Mouse (Mus musculus): ENCODE results near the gene Bckdha. TPM values are rescaled to one million over a fixed set of nuclear protein-coding genes. Genes with fewer than 3 reads are reported as not detected.
A peak's percentile ranks its signal among the peaks of the same experiment; 100 is the strongest.

Gene Bckdha
- polyA plus RNA-seq, 2 experiments, result 17.3 to 20.1 TPM

DNA sequence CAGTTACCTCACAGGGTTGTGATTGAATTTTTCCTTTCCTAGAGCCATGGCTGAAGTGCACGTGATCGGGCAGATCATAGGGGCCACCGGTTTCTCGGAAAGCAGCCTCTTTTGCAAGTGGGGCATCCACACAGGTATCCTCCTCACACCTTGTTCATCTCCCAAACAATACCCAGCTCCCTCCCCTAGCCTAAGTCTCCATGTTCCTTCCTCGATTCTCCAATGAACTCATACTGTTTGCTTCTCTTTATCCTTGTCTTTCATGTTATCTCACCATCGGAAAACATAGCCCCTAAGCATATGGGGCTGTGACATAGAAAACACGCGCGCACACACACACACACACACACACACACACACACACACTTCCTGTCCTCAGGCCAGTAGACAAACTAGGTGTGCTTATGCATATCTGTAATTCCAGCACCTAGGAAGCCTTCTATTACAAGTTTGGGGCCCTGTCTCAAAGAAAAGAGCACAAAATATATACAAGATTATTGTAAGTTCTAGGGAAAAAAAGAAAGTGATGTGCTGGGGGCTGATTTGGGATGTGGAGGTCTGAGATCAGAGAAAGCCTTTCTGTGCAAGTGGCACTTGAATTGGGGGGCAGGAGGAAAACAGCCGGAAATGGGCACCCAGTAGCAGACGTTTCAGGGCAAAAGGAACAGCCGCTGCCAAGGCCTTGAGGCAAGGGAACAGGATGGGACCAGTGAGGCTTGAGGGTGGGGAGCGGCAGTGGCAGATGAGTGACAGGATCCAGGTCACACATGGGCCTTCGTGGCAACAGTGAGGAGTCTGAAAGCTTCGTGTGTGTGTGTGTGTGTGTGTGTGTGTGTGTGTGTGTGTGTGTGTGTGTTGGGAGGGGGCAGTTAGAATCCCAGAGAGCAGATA, 22.8 kb upstream of the Bckdha start:
- H3K27ac ChIP-seq, result peak overlapping the region; percentile 42
- H3K4me3 ChIP-seq (ENCODE audit: insufficient read depth in 1 of 2, low read depth in 2 of 2, low read length in 2 of 2), result peak overlapping the region; percentile 34 to 82
- ATAC-seq (ENCODE audit: insufficient read depth), result no peak
- no peak for TF ChIP-seq EP300 (IDR thresholded peaks at IDR 0.05; ENCODE audit: low read depth)
- TF ChIP-seq CTCF (IDR thresholded peaks at IDR 0.05; ENCODE audit: low read depth), result no peak
- H3K9me3 ChIP-seq (ENCODE audit: control insufficient read depth, low read length), result no peaks in the 10 kb centered on the region
- peaks cover 43 to 54% of the 10 kb centered on the region in 2 experiments for H3K4me1 ChIP-seq (replicated peaks; ENCODE audit: control insufficient read depth in 2 of 2, insufficient read depth in 2 of 2, low read length in 1 of 2)
- H3K36me3 ChIP-seq (replicated peaks; ENCODE audit: control insufficient read depth, insufficient read depth, low read depth), result no peaks in the 10 kb centered on the region
- 15% methylated on average over 15 of the region's 15 CpGs for WGBS (ENCODE audit: insufficient replicate concordance)
- peak overlapping the region; percentile 37 for H3K9ac ChIP-seq (replicated peaks)
- no peak for DNase-seq (ENCODE audit: low read depth in 3 of 3, low spot score in 3 of 3)
- H3K4me2 ChIP-seq (ENCODE audit: low read depth), result peak overlapping the region; percentile 87
- no peaks in the 10 kb centered on the region for H3K27me3 ChIP-seq (ENCODE audit: control insufficient read depth, insufficient read depth, low read length)

DNA sequence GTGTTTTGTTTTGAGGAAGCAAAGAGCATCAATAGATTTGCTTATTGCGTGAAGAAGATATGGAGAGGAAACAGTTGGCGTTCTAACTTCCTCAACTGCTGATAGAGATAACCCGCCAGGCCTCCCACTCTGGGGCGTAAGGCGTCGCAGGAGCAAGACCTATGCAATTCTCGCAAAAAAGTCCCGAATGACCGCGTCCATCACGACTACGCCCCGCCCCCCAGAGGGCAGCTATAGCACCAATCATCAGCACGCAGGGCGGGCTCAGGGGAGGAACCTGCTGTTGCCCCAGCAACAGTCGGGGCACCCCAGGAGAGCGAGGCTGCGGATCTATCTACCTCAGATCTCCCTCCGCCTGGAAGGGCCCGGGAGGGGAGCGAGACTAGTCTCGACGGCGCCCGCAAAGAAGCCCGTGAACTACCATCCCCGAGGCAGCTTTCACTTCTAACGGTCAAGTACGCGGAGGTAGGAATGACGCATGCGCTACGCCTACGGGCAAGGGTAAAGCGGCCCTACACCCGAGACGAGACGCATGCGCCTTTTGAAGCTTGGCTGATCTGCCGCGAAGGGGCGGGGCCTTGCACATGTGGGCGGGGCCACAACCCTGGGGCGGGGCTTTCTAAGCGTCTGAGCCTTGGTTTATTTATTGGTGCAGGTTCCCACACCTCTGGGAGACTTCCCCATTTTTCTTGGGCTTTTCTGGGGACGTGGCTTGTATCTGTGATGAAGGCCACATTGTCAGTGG, 21.9 kb upstream of the Bckdha start, which contains the start of gene B9d2:
B9d2 (plus strand) TSS at position 267 of the 745 bp plus-strand sequence.
- Histone ChIP-seq H3K4me2 (ENCODE audit: low read depth) (peak within 1 kb of the TSS; percentile 87), H3K36me3 (replicated peaks; ENCODE audit: control insufficient read depth, insufficient read depth, low read depth) (no peaks in the 10 kb centered on the region), H3K27ac (peak within 1 kb of the TSS; percentile 89), H3K27me3 (ENCODE audit: control insufficient read depth, insufficient read depth, low read length) (no peaks in the 10 kb centered on the region), H3K4me3 (ENCODE audit: insufficient read depth in 1 of 2, low read depth in 2 of 2, low read length in 2 of 2) (peak within 1 kb of the TSS; percentile 82 to 89), H3K9ac (replicated peaks) (peak within 1 kb of the TSS; percentile 77), H3K4me1 (replicated peaks; ENCODE audit: control insufficient read depth in 2 of 2, insufficient read depth in 2 of 2, low read length in 1 of 2) (peaks cover 36 to 48% of the 10 kb centered on the region in 2 experiments), H3K9me3 (ENCODE audit: control insufficient read depth, low read length) (no peaks in the 10 kb centered on the region)
- under 1% methylated on average over 46 of the region's 46 CpGs for WGBS (ENCODE audit: insufficient replicate concordance)
- TF ChIP-seq CTCF (IDR thresholded peaks at IDR 0.05; ENCODE audit: low read depth) (no peak; the same call in 1 of the 2 replicates), EP300 (IDR thresholded peaks at IDR 0.05; ENCODE audit: low read depth) (peak; percentile 73)
- peak; percentile 95 for ATAC-seq (ENCODE audit: insufficient read depth)
- peak; percentile 96 to 97 (median 96) for DNase-seq (ENCODE audit: low read depth in 3 of 3, low spot score in 3 of 3)

DNA sequence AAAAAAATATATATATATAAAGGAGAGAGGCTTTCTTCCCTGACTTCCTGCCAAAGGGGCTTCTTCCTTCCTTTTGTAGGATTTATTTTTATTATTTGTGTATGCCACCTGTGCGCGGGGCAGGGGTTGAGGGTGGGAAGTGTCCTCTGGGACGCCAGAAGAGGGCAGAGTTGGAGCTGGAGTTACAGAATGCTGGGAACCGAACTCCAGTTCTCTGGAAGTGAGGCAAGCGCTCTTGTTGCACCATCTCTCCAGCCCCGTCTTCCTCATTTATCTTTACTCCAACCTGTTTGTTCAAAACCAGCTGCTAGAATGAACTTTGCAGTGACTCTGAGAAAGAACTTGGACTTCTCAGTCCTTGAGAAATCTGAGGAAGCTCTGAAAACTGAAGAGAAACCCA, 21.2 kb upstream of the Bckdha start:
- DNase-seq (ENCODE audit: low read depth in 3 of 3, low spot score in 3 of 3) (no peak), ATAC-seq (ENCODE audit: insufficient read depth) (no peak)
- H3K36me3 ChIP-seq (replicated peaks; ENCODE audit: control insufficient read depth, insufficient read depth, low read depth), result no peaks in the 10 kb centered on the region
- peak overlapping the region; percentile 82 to 89 for H3K4me3 ChIP-seq (ENCODE audit: insufficient read depth in 1 of 2, low read depth in 2 of 2, low read length in 2 of 2)
- TF ChIP-seq CTCF (IDR thresholded peaks at IDR 0.05; ENCODE audit: low read depth), result peak; percentile 52
- no peak for TF ChIP-seq EP300 (IDR thresholded peaks at IDR 0.05; ENCODE audit: low read depth)
- H3K4me1 ChIP-seq (replicated peaks; ENCODE audit: control insufficient read depth in 2 of 2, insufficient read depth in 2 of 2, low read length in 1 of 2), result peaks cover 36 to 47% of the 10 kb centered on the region in 2 experiments
- H3K27ac ChIP-seq, result peak overlapping the region; percentile 89
- peaks cover 6% of the 10 kb centered on the region for H3K27me3 ChIP-seq (ENCODE audit: control insufficient read depth, insufficient read depth, low read length)
- H3K4me2 ChIP-seq (ENCODE audit: low read depth), result peak overlapping the region; percentile 87
- no peaks in the 10 kb centered on the region for H3K9me3 ChIP-seq (ENCODE audit: control insufficient read depth, low read length)
- peak overlapping the region; percentile 58 for H3K9ac ChIP-seq (replicated peaks)
- WGBS (ENCODE audit: insufficient replicate concordance), result 3% methylated on average over 6 of the region's 6 CpGs

DNA sequence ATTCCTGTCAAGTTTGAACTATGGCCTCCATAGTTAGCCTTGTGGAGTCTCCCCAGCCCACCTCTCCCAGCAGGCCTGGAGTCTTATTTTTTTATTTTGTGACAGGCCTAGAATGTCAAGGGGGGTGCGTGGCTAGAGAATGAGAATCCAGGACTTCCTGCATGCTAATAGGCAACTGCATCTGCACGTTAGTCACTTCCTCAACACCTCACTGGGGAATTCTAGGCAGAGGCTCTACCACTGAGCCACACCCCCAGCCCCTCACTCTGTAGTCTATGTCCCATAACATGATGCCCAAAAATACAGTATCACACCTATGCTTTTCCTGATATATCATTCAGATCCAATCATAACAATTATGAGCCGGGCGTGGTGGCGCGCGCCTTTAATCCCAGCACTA, 18.2 kb upstream of the Bckdha start:
- H3K9ac ChIP-seq (replicated peaks), result no peak overlapping the region
- no peak for TF ChIP-seq CTCF (IDR thresholded peaks at IDR 0.05; ENCODE audit: low read depth)
- no peak for TF ChIP-seq EP300 (IDR thresholded peaks at IDR 0.05; ENCODE audit: low read depth)
- H3K27ac ChIP-seq, result no peak overlapping the region
- 82% methylated on average over 7 of the region's 7 CpGs for WGBS (ENCODE audit: insufficient replicate concordance)
- no peak overlapping the region for H3K4me3 ChIP-seq (ENCODE audit: insufficient read depth in 1 of 2, low read depth in 2 of 2, low read length in 2 of 2)
- H3K27me3 ChIP-seq (ENCODE audit: control insufficient read depth, insufficient read depth, low read length), result peaks cover 21% of the 10 kb centered on the region
- H3K4me1 ChIP-seq (replicated peaks; ENCODE audit: control insufficient read depth in 2 of 2, insufficient read depth in 2 of 2, low read length in 1 of 2), result peaks cover 15 to 20% of the 10 kb centered on the region in 2 experiments
- H3K4me2 ChIP-seq (ENCODE audit: low read depth), result no peak overlapping the region
- ATAC-seq (ENCODE audit: insufficient read depth), result no peak
- no peaks in the 10 kb centered on the region for H3K9me3 ChIP-seq (ENCODE audit: control insufficient read depth, low read length)
- H3K36me3 ChIP-seq (replicated peaks; ENCODE audit: control insufficient read depth, insufficient read depth, low read depth), result no peaks in the 10 kb centered on the region
- DNase-seq (ENCODE audit: low read depth in 3 of 3, low spot score in 3 of 3), result no peak

Measured in liver, embryonic 14.5 days (tissue).